Mouse (Mus musculus) stomach, postnatal 0 days (tissue): Measurements from ENCODE around the gene Gorasp1. TPM values are rescaled to one million over a fixed set of nuclear protein-coding genes. Genes with fewer than 3 reads are reported as not detected.

ENCODE experiments used
- ATAC-seq: fragments of 200-750 bp; cut with Nextera tagmentation; 2 replicates; pipeline ENCODE4 v1.8.0; 2017; ENCODE audit not compliant: low FRiP score, low TSS enrichment
- DNase-seq: peaks from one replicate; pipeline ENCODE4 v3.0.0-alpha.2; 2016; ENCODE audit warnings: low spot score
- H3K27ac ChIP-seq: fragments of 300-500 bp; sonication (generic); replicated peaks from 2 replicates; pipeline ENCODE4 v1.5.1; 2014; ENCODE audit warnings: mild to moderate bottlenecking, control low read depth
- H3K27me3 ChIP-seq: fragments of 300-500 bp; sonication (generic); 2 replicates; pipeline ENCODE4 v1.6.1; 2014; ENCODE audit warnings: low read length; ENCODE audit not compliant: control insufficient read depth, insufficient read depth
- H3K36me3 ChIP-seq: fragments of 300-500 bp; sonication (generic); 2 replicates; pipeline ENCODE4 v1.6.1; 2014; ENCODE audit warnings: low read length, mixed read lengths; ENCODE audit not compliant: control insufficient read depth, insufficient read depth
- H3K4me1 ChIP-seq: fragments of 300-500 bp; sonication (generic); replicated peaks from 2 replicates; pipeline ENCODE4 v1.6.1; 2014; ENCODE audit warnings: antibody characterized with exemption; ENCODE audit not compliant: control insufficient read depth, insufficient read depth
- H3K4me2 ChIP-seq: fragments of 300-500 bp; sonication (generic); replicated peaks from 2 replicates; pipeline ENCODE4 v1.6.1; 2014; ENCODE audit warnings: low read depth, mild to moderate bottlenecking, control low read depth, moderate library complexity
- H3K4me3 ChIP-seq: fragments of 300-500 bp; sonication (generic); 2 replicates; pipeline ENCODE4 v1.5.1; 2014; ENCODE audit warnings: low read depth, low read length, control low read depth
- H3K9ac ChIP-seq: fragments of 300-500 bp; sonication (generic); 2 replicates; pipeline ENCODE4 v1.6.1; 2014; ENCODE audit warnings: mild to moderate bottlenecking, low read length, control low read depth, mixed read lengths
- H3K9me3 ChIP-seq: fragments of 300-500 bp; sonication (generic); 2 replicates; pipeline ENCODE4 v1.6.1; 2016; ENCODE audit warnings: low read length; ENCODE audit not compliant: control insufficient read depth
- CTCF ChIP-seq: IDR thresholded peaks from 2 replicates; pipeline ENCODE4 v1.5.1; 2016; ENCODE audit warnings: antibody characterized with exemption, low read depth, mild to moderate bottlenecking, moderate library complexity
- EP300 ChIP-seq: optimal IDR thresholded peaks from 2 replicates; pipeline ENCODE3; 2016; ENCODE audit warnings: antibody characterized with exemption
- WGBS: fragments of 180-500 bp; shearing (Covaris S2); extraction: QIAGEN DNeasy Blood & Tissue Kit; methylation state at CpG from one replicate; pipeline ENCODE4 v1.1.7; 2014; 5-methylcytosine and 5-hydroxymethylcytosine counted together
- polyA plus RNA-seq: library from polyadenylated mRNA; unstranded; fragments of >200 nt; fragmentation: Nextera tagmentation; extraction: Ambion mirVana; gene quantifications from 2 replicates; pipeline ENCODE4 v1.2.1, GENCODE M21; 2015

The Gorasp1 gene
- polyA plus RNA-seq, 1 experiment from 2014 or later, result 17.8 TPM

- ATAC-seq (no peak), DNase-seq (no peak)
- Histone ChIP-seq H3K4me2 (no peak overlapping the region), H3K9me3 (no peaks in the 10 kb centered on the region), H3K27me3 (no peaks in the 10 kb centered on the region; the same call in 1 of the 2 replicates), H3K9ac (no peak overlapping the region), H3K4me3 (no peak overlapping the region), H3K4me1 (0 out of 2 replicates have a peak, but pooled peaks cover 12% of the 10 kb centered on the region), H3K27ac (no peak overlapping the region), H3K36me3 (peaks cover 25% of the 10 kb centered on the region)
- WGBS, result 89% methylated on average over 27 of the region's 27 CpGs
- peak; percentile 67 for TF ChIP-seq CTCF
- TF ChIP-seq EP300, result no peak
Observed at GRCm38 (mm10) chr9:119973869-119974520, 36.6 kb upstream of the Gorasp1 start.

- 88% methylated on average over 23 of the region's 23 CpGs for WGBS
- Histone ChIP-seq H3K9ac (no peak overlapping the region), H3K4me3 (no peak overlapping the region), H3K27me3 (no peaks in the 10 kb centered on the region; the same call in 1 of the 2 replicates), H3K4me2 (no peak overlapping the region), H3K4me1 (0 out of 2 replicates have a peak, but pooled peaks cover 11% of the 10 kb centered on the region), H3K9me3 (no peaks in the 10 kb centered on the region), H3K27ac (no peak overlapping the region), H3K36me3 (peaks cover 25% of the 10 kb centered on the region)
- DNase-seq (no peak), ATAC-seq (no peak)
- no peak for TF ChIP-seq EP300
- TF ChIP-seq CTCF, result no peak
Observed at GRCm38 (mm10) chr9:119973281-119973680, 35.9 kb upstream of the Gorasp1 start.

- peaks cover 25% of the 10 kb centered on the region for H3K36me3 ChIP-seq
- no peak overlapping the region for H3K4me2 ChIP-seq
- H3K9ac ChIP-seq, result no peak overlapping the region
- WGBS, result 87% methylated on average over 12 of the region's 12 CpGs
- no peak for DNase-seq
- no peak overlapping the region for H3K4me3 ChIP-seq
- 0 out of 2 replicates have a peak, but pooled peaks cover 7% of the 10 kb centered on the region for H3K4me1 ChIP-seq
- no peaks in the 10 kb centered on the region for H3K9me3 ChIP-seq
- no peaks in the 10 kb centered on the region for H3K27me3 ChIP-seq
- H3K27ac ChIP-seq, result no peak overlapping the region
- no peak for TF ChIP-seq EP300
- no peak for TF ChIP-seq CTCF
- no peak for ATAC-seq
Observed at GRCm38 (mm10) chr9:119972582-119972981, 35.2 kb upstream of the Gorasp1 start.

- Histone ChIP-seq H3K27me3 (no peaks in the 10 kb centered on the region), H3K4me1 (0 out of 2 replicates have a peak, but pooled peaks cover 3% of the 10 kb centered on the region), H3K9ac (no peak overlapping the region), H3K4me2 (no peak overlapping the region), H3K27ac (no peak overlapping the region), H3K9me3 (no peaks in the 10 kb centered on the region), H3K4me3 (no peak overlapping the region), H3K36me3 (peaks cover 25% of the 10 kb centered on the region)
- 92% methylated on average over 10 of the region's 10 CpGs for WGBS
- TF ChIP-seq EP300, result no peak
- TF ChIP-seq CTCF, result no peak
- ATAC-seq (no peak), DNase-seq (no peak)
Observed at GRCm38 (mm10) chr9:119972166-119972565, 34.8 kb upstream of the Gorasp1 start.

GRCm38 (mm10) chr9:119970763-119971656, 33.6 kb upstream of the Gorasp1 start:
- no peak for DNase-seq
- WGBS, result 64% methylated on average over 7 of the region's 7 CpGs

More at GRCm38 (mm10) chr9:119970763-119971656, 33.6 kb upstream of the Gorasp1 start:
- no peak overlapping the region for H3K4me3 ChIP-seq
- no peaks in the 10 kb centered on the region for H3K27me3 ChIP-seq
- 0 out of 2 replicates have a peak, but pooled peaks cover 2% of the 10 kb centered on the region for H3K4me1 ChIP-seq
- peaks cover 25% of the 10 kb centered on the region for H3K36me3 ChIP-seq
- no peak overlapping the region for H3K4me2 ChIP-seq
- TF ChIP-seq EP300 (peak; percentile 55), CTCF (no peak)
- peak overlapping the region; percentile 82 for H3K27ac ChIP-seq
- ATAC-seq, result peak; percentile 55
- H3K9ac ChIP-seq, result 0 out of 2 replicates have a peak overlapping the region, but pooled peaks have one; percentile 38
- no peaks in the 10 kb centered on the region for H3K9me3 ChIP-seq
